Mouse (Mus musculus) E14TG2a.4 (cell line): Measurements from ENCODE around the gene Bfar.

Experiments
- CTCF ChIP-seq: conservative IDR thresholded peaks from 2 replicates; pipeline ENCODE4 v1.5.1; 2014; ENCODE audit warnings: low read length
- NANOG ChIP-seq: IDR thresholded peaks from 2 replicates; pipeline ENCODE4 v1.6.1; 2014; ENCODE audit warnings: borderline replicate concordance, low read length, mixed read lengths
- POU5F1 ChIP-seq: IDR thresholded peaks from 2 replicates; pipeline ENCODE4 v1.6.1; 2014; ENCODE audit warnings: low read length, borderline replicate concordance

- TF ChIP-seq CTCF (peak; percentile 98), NANOG (no peak), POU5F1 (no peak)
Measured at GRCm38 (mm10) chr16:13698998-13699397, 27.3 kb downstream of the Bfar start.
